Comparison of ENCODE assay signal across 7 mouse cellular contexts in the genomic region with DNA sequence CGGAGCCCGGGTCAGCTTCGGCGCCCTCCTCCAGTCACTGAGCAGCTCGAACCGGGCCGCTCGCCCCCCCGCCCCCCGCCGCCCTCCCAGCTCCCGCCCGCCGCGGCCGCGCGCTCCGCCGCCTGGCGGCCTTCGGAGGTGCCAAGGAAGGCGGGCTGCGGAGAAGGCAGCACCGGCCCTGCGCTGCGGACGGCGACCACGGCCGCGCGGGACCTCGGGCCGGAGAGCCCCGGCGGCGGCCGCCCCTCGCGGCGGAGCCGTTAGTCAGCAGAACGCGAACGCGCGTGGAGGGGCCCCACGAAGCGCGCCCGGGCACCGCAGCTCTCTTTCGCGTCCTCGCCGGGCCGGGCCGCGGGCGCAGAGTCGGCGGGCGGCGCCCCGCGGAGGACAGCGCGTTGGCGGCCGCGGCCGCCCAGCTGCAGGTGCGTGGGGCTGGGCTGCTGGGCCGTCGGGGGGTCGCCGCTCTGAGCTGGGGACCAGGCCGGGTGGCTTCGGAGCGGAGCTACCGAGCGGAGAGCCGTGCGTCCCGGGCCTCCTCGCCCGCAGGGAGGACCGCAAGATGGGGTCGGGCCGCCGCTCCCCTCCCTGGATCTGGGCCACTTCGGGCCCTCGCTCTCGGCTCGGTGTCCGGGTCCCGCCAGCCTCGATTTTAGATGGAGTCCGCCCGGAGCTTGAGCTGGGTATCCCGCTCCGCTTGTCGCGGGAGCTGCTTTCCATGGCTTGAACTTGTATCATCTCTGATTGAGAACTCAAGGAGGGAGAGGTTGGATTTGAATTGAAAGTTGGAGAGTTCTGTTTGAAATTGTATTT. TPM values are rescaled to one million over a fixed set of nuclear protein-coding genes. Genes with fewer than 3 reads are reported as not detected.
DNase-seq lines count a peak whose midpoint lies in the region; ATAC-seq and TF ChIP-seq lines count a peak whose summit lies in the region.

Gene Abhd17b (plus strand): TSS at position 14 of the 810 bp plus-strand sequence.

- peaks cover 3% of the 10 kb centered on the region; the same call in 1 of the 2 replicates for H3K4me1 ChIP-seq in hindbrain, postnatal 0 days (ENCODE audit: insufficient read depth, low read length)
- peaks cover 75% of the 10 kb centered on the region for H3K4me1 ChIP-seq in megakaryocyte, embryonic 14.5 days

- H3K9ac ChIP-seq in hindbrain, postnatal 0 days (replicated peaks; ENCODE audit: low read length): peak within 1 kb of the TSS; percentile 92

- H3K4me2 ChIP-seq in hindbrain, postnatal 0 days (ENCODE audit: low read depth, low read length): peak within 1 kb of the TSS; percentile 62

- intact Hi-C loops in left cerebral cortex, postnatal 10 days (cut with DNase I): loop anchor here (5.0 to 10.0 kb wide), 3 partner anchors 74 to 651 kb away; no protein-coding TSS in a partner anchor

- no peak for TF ChIP-seq CTCF in hindbrain, postnatal 0 days (IDR thresholded peaks at IDR 0.05; ENCODE audit: low read depth)

- WGBS in hindbrain, postnatal 0 days: under 1% methylated on average over 76 of the region's 105 CpGs

- no peaks in the 10 kb centered on the region for H3K9me3 ChIP-seq in hindbrain, postnatal 0 days (ENCODE audit: low read length)
- H3K9me3 ChIP-seq in megakaryocyte, embryonic 14.5 days: no peaks in the 10 kb centered on the region

- ATAC-seq in hindbrain, postnatal 0 days: no peak

- no peaks in the 10 kb centered on the region for H3K36me3 ChIP-seq in hindbrain, postnatal 0 days (ENCODE audit: insufficient read depth, low read length)
- H3K36me3 ChIP-seq in megakaryocyte, embryonic 14.5 days (replicated peaks; ENCODE audit: low read length): peaks cover 29% of the 10 kb centered on the region

- H3K27me3 ChIP-seq in hindbrain, postnatal 0 days (ENCODE audit: insufficient read depth, low read length): no peaks in the 10 kb centered on the region
- H3K27me3 ChIP-seq in megakaryocyte, embryonic 14.5 days (replicated peaks): no peaks in the 10 kb centered on the region

- peak within 1 kb of the TSS; percentile 99 for H3K27ac ChIP-seq in hindbrain, postnatal 0 days

- H3K4me3 ChIP-seq in hindbrain, postnatal 0 days (ENCODE audit: low read length): peak within 1 kb of the TSS; percentile 77
- H3K4me3 ChIP-seq in megakaryocyte, embryonic 14.5 days (replicated peaks): peak within 1 kb of the TSS; percentile 96

- DNase-seq in adipocyte (ENCODE audit: low spot score): peak; percentile 64
- DNase-seq in cerebellum, postnatal 36 days: peak; percentile 62 to 63
- peak; percentile 70 for DNase-seq in gastrocnemius, postnatal 10 days
- peak; percentile 72 for DNase-seq in hindbrain, postnatal 0 days (ENCODE audit: low spot score)
- DNase-seq in left cerebral cortex, postnatal 10 days (ENCODE audit: extremely low spot score in 1 of 2, low spot score in 2 of 2): peak; percentile 20 to 73
- peak; percentile 58 to 61 for DNase-seq in right cerebral cortex, postnatal 10 days (ENCODE audit: low spot score in 2 of 2)

RNA-seq across cellular contexts. Expression of gene Abhd17b, which starts in this region (rescaled TPM):
- 10 to 100 TPM; 30.7 to 32.2 TPM for total RNA-seq in gastrocnemius, postnatal 10 days (2021)
- 50.0 and 58.6 TPM in 2 replicates for total RNA-seq in hindbrain, postnatal 0 days (2014; rRNA removed)
- 51.9 and 55.5 TPM in 2 replicates for polyA plus RNA-seq in hindbrain, postnatal 0 days (2015; fragmentation: Nextera tagmentation; extraction: Ambion mirVana)
- 10 to 100 TPM; 54.8 to 62.1 TPM for total RNA-seq in left cerebral cortex, postnatal 10 days (2021)
- 2.5 and 10.1 TPM in 2 replicates for polyA plus RNA-seq in megakaryocyte, embryonic 14.5 days (2012; ENCODE audit: insufficient read depth, low replicate concordance)
